ENCODE assay signal across 9 mouse cellular contexts in genomic region chr6:115650476-115651427, GRCm38 (mm10). TPM values are rescaled to one million over a fixed set of nuclear protein-coding genes. Genes with fewer than 3 reads are reported as not detected.
DNase-seq lines count a peak whose midpoint lies in the region; ATAC-seq and TF ChIP-seq lines count a peak whose summit lies in the region.
"Had no signal": no experiment of that assay in that cellular context is flagged by ENCODE, and none has a peak within 500 bp of the region (broad histone marks: within the 10 kb centered on the region; RNA-seq: fewer than 3 reads in every experiment).

No protein-coding gene starts in this region.

- 35% methylated on average over 5 of the region's 5 CpGs for WGBS in kidney, embryonic 14.5 days
- WGBS in limb, embryonic 10.5 days: 51% methylated on average over 5 of the region's 5 CpGs
- WGBS in midbrain, embryonic 13.5 days: 59% methylated on average over 5 of the region's 5 CpGs
- 59% methylated on average over 5 of the region's 5 CpGs for WGBS in hindbrain, embryonic 13.5 days

- ATAC-seq in kidney, embryonic 14.5 days (ENCODE audit: low FRiP score, low TSS enrichment): peak; percentile 82
- ATAC-seq in monocyte, adult 5-6 weeks (replicated peaks; ENCODE audit: insufficient number of reproducible peaks, low FRiP score, low TSS enrichment, poor library complexity, severe bottlenecking): peak; percentile 36; the same call in 1 of the 2 replicates
- no peak for ATAC-seq in midbrain, embryonic 13.5 days
- ATAC-seq in hindbrain, embryonic 13.5 days (ENCODE audit: low FRiP score): no peak

- peaks cover 26% of the 10 kb centered on the region for H3K4me1 ChIP-seq in kidney, embryonic 14.5 days (ENCODE audit: control insufficient read depth, insufficient read depth, low read length)
- peaks cover 32% of the 10 kb centered on the region for H3K4me1 ChIP-seq in limb, embryonic 10.5 days
- H3K4me1 ChIP-seq in midbrain, embryonic 13.5 days (replicated peaks): peaks cover 34% of the 10 kb centered on the region
- peaks cover 43% of the 10 kb centered on the region for H3K4me1 ChIP-seq in hindbrain, embryonic 13.5 days (replicated peaks)

- no peak overlapping the region for H3K4me3 ChIP-seq in kidney, embryonic 14.5 days (ENCODE audit: low read length)
- no peak overlapping the region for H3K4me3 ChIP-seq in limb, embryonic 10.5 days
- H3K4me3 ChIP-seq in left cerebral cortex, adult 2 months: no peak overlapping the region
- H3K4me3 ChIP-seq in midbrain, embryonic 13.5 days (replicated peaks): no peak overlapping the region
- H3K4me3 ChIP-seq in hindbrain, embryonic 13.5 days: no peak overlapping the region
- H3K4me3 ChIP-seq: midbrain, embryonic 12.5 days had no signal

- intact Hi-C loops in left cerebral cortex, adult 2 months (cut with DNase I): no loop called here

- peak overlapping the region; percentile 57; the same call in 1 of the 2 replicates for H3K27ac ChIP-seq in kidney, embryonic 14.5 days (ENCODE audit: low read depth, low read length)
- H3K27ac ChIP-seq in limb, embryonic 10.5 days: 0 out of 2 replicates have a peak overlapping the region, but pooled peaks have one; percentile 56
- H3K27ac ChIP-seq in left cerebral cortex, adult 2 months: no peak overlapping the region
- H3K27ac ChIP-seq in midbrain, embryonic 13.5 days: no peak overlapping the region
- H3K27ac ChIP-seq in hindbrain, embryonic 13.5 days: no peak overlapping the region
- H3K27ac ChIP-seq: midbrain, embryonic 12.5 days had no signal

- TF ChIP-seq CTCF in left cerebral cortex, adult 2 months (IDR thresholded peaks at IDR 0.05): no peak

- no peak for DNase-seq in kidney, postnatal 14 days
- DNase-seq in c-Kit-positive CD71-positive TER-119-negative erythroid progenitor cells, embryonic 14.5 days (ENCODE audit: low read depth): peak; percentile 83
- no peak for DNase-seq in limb, embryonic 10.5 days (ENCODE audit: low spot score)
- DNase-seq in left cerebral cortex, adult 2 months (ENCODE audit: extremely low spot score in 1 of 2, low spot score in 2 of 2): no peak

- no peak overlapping the region for H3K4me2 ChIP-seq in kidney, embryonic 14.5 days (replicated peaks; ENCODE audit: low read depth, low read length)
- H3K4me2 ChIP-seq in midbrain, embryonic 13.5 days (replicated peaks): no peak overlapping the region
- no peak overlapping the region for H3K4me2 ChIP-seq in hindbrain, embryonic 13.5 days
- H3K4me2 ChIP-seq: midbrain, embryonic 12.5 days had no signal

- H3K27me3 ChIP-seq in kidney, embryonic 14.5 days (ENCODE audit: control insufficient read depth, insufficient read depth, low read length): no peaks in the 10 kb centered on the region
- no peaks in the 10 kb centered on the region for H3K27me3 ChIP-seq in limb, embryonic 10.5 days (ENCODE audit: low read depth, poor library complexity, severe bottlenecking)
- H3K27me3 ChIP-seq in midbrain, embryonic 13.5 days: no peaks in the 10 kb centered on the region
- H3K27me3 ChIP-seq in hindbrain, embryonic 13.5 days: no peaks in the 10 kb centered on the region
- H3K27me3 ChIP-seq: midbrain, embryonic 12.5 days had no signal

- no peaks in the 10 kb centered on the region for H3K9me3 ChIP-seq in kidney, embryonic 14.5 days (ENCODE audit: control insufficient read depth, low read length)
- no peaks in the 10 kb centered on the region for H3K9me3 ChIP-seq in limb, embryonic 10.5 days (replicated peaks)
- no peaks in the 10 kb centered on the region for H3K9me3 ChIP-seq in midbrain, embryonic 13.5 days
- no peaks in the 10 kb centered on the region for H3K9me3 ChIP-seq in hindbrain, embryonic 13.5 days
- H3K9me3 ChIP-seq: midbrain, embryonic 12.5 days had no signal

- H3K36me3 ChIP-seq in kidney, embryonic 14.5 days (ENCODE audit: control insufficient read depth, insufficient read depth, low read length): no peaks in the 10 kb centered on the region
- H3K36me3 ChIP-seq in limb, embryonic 10.5 days: no peaks in the 10 kb centered on the region
- H3K36me3 ChIP-seq in midbrain, embryonic 13.5 days: no peaks in the 10 kb centered on the region
- H3K36me3 ChIP-seq in hindbrain, embryonic 13.5 days: no peaks in the 10 kb centered on the region
- H3K36me3 ChIP-seq: midbrain, embryonic 12.5 days had no signal

- H3K9ac ChIP-seq in kidney, embryonic 14.5 days (ENCODE audit: low read depth, low read length): no peak overlapping the region
- H3K9ac ChIP-seq in midbrain, embryonic 13.5 days (replicated peaks): no peak overlapping the region
- no peak overlapping the region for H3K9ac ChIP-seq in hindbrain, embryonic 13.5 days
- H3K9ac ChIP-seq: midbrain, embryonic 12.5 days had no signal

RNA-seq across cellular contexts. Expression of gene Raf1, which starts 25.7 kb away (rescaled TPM):
- 85.9 and 125 TPM in 2 replicates for polyA plus RNA-seq in kidney, embryonic 14.5 days (2014; fragmentation: Nextera tagmentation; extraction: Ambion mirVana)
- polyA plus RNA-seq in limb, embryonic 10.5 days (2016; fragmentation: Nextera tagmentation; extraction: Ambion mirVana): 121 TPM in 2 replicates
- 180 to 216 TPM (median 195 TPM) in 3 replicates for total RNA-seq in monocyte, adult 5-6 weeks (2017)
- total RNA-seq in left cerebral cortex, adult 2 months (2021): 10 to 100 TPM; 85.4 to 89.8 TPM
- polyA plus RNA-seq in midbrain, embryonic 13.5 days (2015; fragmentation: Nextera tagmentation; extraction: Ambion mirVana): 141 and 159 TPM in 2 replicates
- polyA plus RNA-seq in hindbrain, embryonic 13.5 days (2015; fragmentation: Nextera tagmentation; extraction: Ambion mirVana): 147 and 149 TPM in 2 replicates

RNA-seq across cellular contexts. Expression of gene Mkrn2, which starts 49.0 kb away (rescaled TPM):
- polyA plus RNA-seq in kidney, embryonic 14.5 days (2014; fragmentation: Nextera tagmentation; extraction: Ambion mirVana): 18.7 and 33.4 TPM in 2 replicates
- 30.7 and 33.0 TPM in 2 replicates for polyA plus RNA-seq in limb, embryonic 10.5 days (2016; fragmentation: Nextera tagmentation; extraction: Ambion mirVana)
- total RNA-seq in monocyte, adult 5-6 weeks (2017): 8.5 to 18.5 TPM (median 9.1 TPM) in 3 replicates
- total RNA-seq in left cerebral cortex, adult 2 months (2021): 10 to 100 TPM; 28.5 to 38.3 TPM
- polyA plus RNA-seq in midbrain, embryonic 13.5 days (2015; fragmentation: Nextera tagmentation; extraction: Ambion mirVana): 29.4 and 31.1 TPM in 2 replicates
- polyA plus RNA-seq in hindbrain, embryonic 13.5 days (2015; fragmentation: Nextera tagmentation; extraction: Ambion mirVana): 30.2 and 36.7 TPM in 2 replicates

RNA-seq across cellular contexts. Expression of gene Mkrn2os, which starts 58.4 kb away (rescaled TPM):
- polyA plus RNA-seq in kidney, embryonic 14.5 days (2014; fragmentation: Nextera tagmentation; extraction: Ambion mirVana): 5.2 and 5.8 TPM in 2 replicates
- 0.13 and 0.21 TPM in 2 replicates for polyA plus RNA-seq in limb, embryonic 10.5 days (2016; fragmentation: Nextera tagmentation; extraction: Ambion mirVana)
- not detected in 3 replicates for total RNA-seq in monocyte, adult 5-6 weeks (2017)
- not detected for total RNA-seq in left cerebral cortex, adult 2 months (2021)
- polyA plus RNA-seq in midbrain, embryonic 13.5 days (2015; fragmentation: Nextera tagmentation; extraction: Ambion mirVana): 0.24 and 0.44 TPM in 2 replicates
- 0.26 and 0.63 TPM in 2 replicates for polyA plus RNA-seq in hindbrain, embryonic 13.5 days (2015; fragmentation: Nextera tagmentation; extraction: Ambion mirVana)

Comparison
In these comparisons a context has a peak if more than half of its experiments do, and no peak if none do; other contexts are left out.
1. ATAC-seq: peak in kidney, embryonic 14.5 days (single experiment) and monocyte, adult 5-6 weeks (single experiment); none in midbrain, embryonic 13.5 days (single experiment) and hindbrain, embryonic 13.5 days (single experiment).
2. H3K27ac ChIP-seq: peak in kidney, embryonic 14.5 days (single experiment) and limb, embryonic 10.5 days (single experiment); none in left cerebral cortex, adult 2 months (single experiment), midbrain, embryonic 13.5 days (single experiment) and hindbrain, embryonic 13.5 days (single experiment).